Mouse (Mus musculus) G1E (cell line): ENCODE measurements around the gene Lbr.

Source experiments
- CTCF ChIP-seq: IDR thresholded peaks from 2 replicates; pipeline ENCODE4 v1.5.1; 2012; ENCODE audit warnings: low read depth, low read length, inconsistent platforms, mixed read lengths
- POLR2AphosphoS5 ChIP-seq: IDR thresholded peaks from 2 replicates; pipeline ENCODE4 v1.6.1; 2012; ENCODE audit warnings: low read depth, low read length, inconsistent platforms; ENCODE audit not compliant: insufficient replicate concordance

DNA sequence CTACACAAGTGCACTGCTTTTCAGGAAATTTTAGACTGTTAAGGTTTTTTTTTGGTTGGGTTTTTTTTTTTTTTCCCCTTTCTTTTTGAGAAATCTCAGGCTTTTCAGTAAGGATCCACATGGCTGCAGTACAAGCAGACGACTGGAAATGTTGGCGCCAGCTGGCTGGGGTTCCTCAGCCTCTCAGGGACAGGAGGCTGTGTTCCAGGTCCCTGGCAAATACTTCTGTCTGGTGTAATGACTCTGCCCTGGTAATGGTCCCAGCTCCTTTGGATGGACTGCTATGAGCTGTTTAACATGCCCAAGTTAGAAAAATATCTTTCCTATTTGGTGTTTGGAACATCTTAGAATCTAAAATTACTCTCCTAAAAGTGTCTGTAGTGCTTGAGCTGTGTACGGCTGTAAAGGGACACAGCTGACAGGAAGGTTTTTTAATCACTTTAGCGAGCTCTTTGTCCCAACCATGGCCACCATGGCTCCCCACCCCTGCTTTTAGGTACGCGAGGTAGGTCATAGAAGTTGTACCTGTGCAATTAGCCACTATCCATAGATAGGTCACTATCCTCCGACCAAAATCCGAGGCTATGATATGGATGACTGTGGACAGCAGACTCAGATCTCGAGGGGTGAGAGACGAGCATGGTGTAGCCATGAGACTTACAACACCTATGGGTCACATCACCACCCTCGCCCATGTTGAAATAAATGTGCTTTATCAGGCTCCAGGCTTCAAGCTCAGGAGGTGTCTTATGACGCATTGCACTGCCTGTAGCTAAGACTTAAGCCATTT lies 8.9 kb upstream of the Lbr start:
- TF ChIP-seq CTCF (no peak), POLR2AphosphoS5 (no peak)
